Mouse (Mus musculus) heart, embryonic 11.5 days (tissue): ENCODE measurements around the gene Gm20388. TPM values are rescaled to one million over a fixed set of nuclear protein-coding genes. Genes with fewer than 3 reads are reported as not detected.

ENCODE experiments used
- ATAC-seq: fragments of 200-750 bp; cut with Nextera tagmentation; replicated peaks from 2 replicates; pipeline ENCODE4 v1.8.0; 2017; ENCODE audit warnings: moderate library complexity; ENCODE audit not compliant: insufficient number of reproducible peaks, low FRiP score, low TSS enrichment
- H3K27ac ChIP-seq: fragments of 300-500 bp; sonication (generic); 2 replicates; pipeline ENCODE4 v1.5.1; 2014; ENCODE audit warnings: mild to moderate bottlenecking, low read depth, low read length
- H3K27me3 ChIP-seq: fragments of 300-500 bp; sonication (generic); 2 replicates; pipeline ENCODE4 v1.6.1; 2014; ENCODE audit warnings: mild to moderate bottlenecking, low read length, mixed read lengths; ENCODE audit not compliant: control insufficient read depth, insufficient read depth
- H3K36me3 ChIP-seq: fragments of 300-500 bp; sonication (generic); 2 replicates; pipeline ENCODE4 v1.6.1; 2014; ENCODE audit warnings: mild to moderate bottlenecking, low read length, moderate library complexity, mixed read lengths; ENCODE audit not compliant: control insufficient read depth, insufficient read depth
- H3K4me1 ChIP-seq: fragments of 300-500 bp; sonication (generic); 2 replicates; pipeline ENCODE4 v1.6.1; 2014; ENCODE audit warnings: low read length; ENCODE audit not compliant: control insufficient read depth, insufficient read depth
- H3K4me2 ChIP-seq: fragments of 300-500 bp; sonication (generic); 2 replicates; pipeline ENCODE4 v1.6.1; 2014; ENCODE audit warnings: mild to moderate bottlenecking, moderate library complexity
- H3K4me3 ChIP-seq: fragments of 300-500 bp; sonication (generic); 2 replicates; pipeline ENCODE4 v1.5.1; 2014; ENCODE audit warnings: low read depth, low read length
- H3K9ac ChIP-seq: fragments of 300-500 bp; sonication (generic); 2 replicates; pipeline ENCODE4 v1.6.1; 2014; ENCODE audit warnings: mild to moderate bottlenecking, low read depth, low read length, moderate library complexity
- H3K9me3 ChIP-seq: fragments of 300-500 bp; sonication (generic); replicated peaks from 2 replicates; pipeline ENCODE4 v1.6.1; 2016; ENCODE audit warnings: low read length; ENCODE audit not compliant: control insufficient read depth
- WGBS: fragments of 180-500 bp; shearing (Covaris S2); extraction: QIAGEN DNeasy Blood & Tissue Kit; methylation state at CpG from one replicate; pipeline ENCODE4 v1.1.7; 2014; ENCODE audit not compliant: insufficient replicate concordance; 5-methylcytosine and 5-hydroxymethylcytosine counted together
- polyA plus RNA-seq: library from polyadenylated mRNA; unstranded; fragments of >200 nt; fragmentation: Nextera tagmentation; extraction: Ambion mirVana; gene quantifications from 2 replicates; pipeline ENCODE4 v1.2.1, GENCODE M21; 2014

Gm20388 gene
- polyA plus RNA-seq, 1 experiment from 2014 or later = 6.4 TPM

GRCm38 (mm10) chr8:120577821-120578220 lies 667.2 kb downstream of the Gm20388 start:
- peaks cover 23% of the 10 kb centered on the region; the same call in 1 of the 2 replicates for H3K4me1 ChIP-seq
- no peak for ATAC-seq
- no peak overlapping the region for H3K4me2 ChIP-seq
- H3K4me3 ChIP-seq = no peak overlapping the region
- WGBS = 87% methylated on average over 17 of the region's 17 CpGs
- peaks cover 71% of the 10 kb centered on the region for H3K36me3 ChIP-seq
- no peak overlapping the region for H3K27ac ChIP-seq
- no peaks in the 10 kb centered on the region for H3K27me3 ChIP-seq
- H3K9ac ChIP-seq = no peak overlapping the region
- H3K9me3 ChIP-seq = no peaks in the 10 kb centered on the region

GRCm38 (mm10) chr8:120580336-120581000 lies 669.8 kb downstream of the Gm20388 start:
- Histone ChIP-seq H3K36me3 (peaks cover 55% of the 10 kb centered on the region), H3K27ac (no peak overlapping the region), H3K4me2 (no peak overlapping the region), H3K9ac (no peak overlapping the region), H3K27me3 (no peaks in the 10 kb centered on the region), H3K4me3 (no peak overlapping the region), H3K4me1 (peaks cover 14% of the 10 kb centered on the region; the same call in 1 of the 2 replicates), H3K9me3 (no peaks in the 10 kb centered on the region)
- whole genome bisulfite sequencing = 82% methylated on average over 8 of the region's 8 CpGs
- no peak for ATAC-seq

GRCm38 (mm10) chr8:120581329-120581728 lies 670.7 kb downstream of the Gm20388 start:
- no peak overlapping the region for H3K9ac ChIP-seq
- H3K27me3 ChIP-seq = no peaks in the 10 kb centered on the region
- H3K9me3 ChIP-seq = no peaks in the 10 kb centered on the region
- H3K4me3 ChIP-seq = no peak overlapping the region
- WGBS = 91% methylated on average over 12 of the region's 12 CpGs
- H3K36me3 ChIP-seq = peaks cover 55% of the 10 kb centered on the region
- H3K27ac ChIP-seq = no peak overlapping the region
- no peak overlapping the region for H3K4me2 ChIP-seq
- ATAC-seq = no peak
- H3K4me1 ChIP-seq = peaks cover 9% of the 10 kb centered on the region; the same call in 1 of the 2 replicates

- H3K27ac ChIP-seq = 0 out of 2 replicates have a peak overlapping the region, but pooled peaks have one; percentile 22
- H3K4me3 ChIP-seq = no peak overlapping the region
- H3K9ac ChIP-seq = 0 out of 2 replicates have a peak overlapping the region, but pooled peaks have one; percentile 28
- no peaks in the 10 kb centered on the region for H3K9me3 ChIP-seq
- WGBS = 90% methylated on average over 8 of the region's 8 CpGs
- peaks cover 50% of the 10 kb centered on the region for H3K36me3 ChIP-seq
- peaks cover 5% of the 10 kb centered on the region; the same call in 1 of the 2 replicates for H3K4me1 ChIP-seq
- ATAC-seq = no peak
- no peaks in the 10 kb centered on the region for H3K27me3 ChIP-seq
- H3K4me2 ChIP-seq = no peak overlapping the region
Observed at GRCm38 (mm10) chr8:120581811-120582210, 671.2 kb downstream of the Gm20388 start.

GRCm38 (mm10) chr8:120585521-120585920 lies 674.9 kb downstream of the Gm20388 start:
- Histone ChIP-seq H3K36me3 (peaks cover 24% of the 10 kb centered on the region), H3K27me3 (no peaks in the 10 kb centered on the region), H3K27ac (no peak overlapping the region), H3K4me1 (peaks cover 16% of the 10 kb centered on the region), H3K9me3 (no peaks in the 10 kb centered on the region), H3K9ac (no peak overlapping the region), H3K4me3 (no peak overlapping the region), H3K4me2 (no peak overlapping the region)
- no peak for ATAC-seq
- 87% methylated on average over 10 of the region's 10 CpGs for WGBS

GRCm38 (mm10) chr8:120588908-120589771 lies 678.5 kb downstream of the Gm20388 start, which contains the start of gene Gins2:
Gene Gins2, minus strand, starts transcription at chr8:120589304.
- H3K9ac ChIP-seq = peak within 1 kb of the TSS; percentile 88
- H3K4me3 ChIP-seq = peak within 1 kb of the TSS; percentile 83
- peak within 1 kb of the TSS; percentile 62 for H3K27ac ChIP-seq
- no peaks in the 10 kb centered on the region for H3K27me3 ChIP-seq
- H3K36me3 ChIP-seq = peaks cover 13% of the 10 kb centered on the region
- peak; percentile 98 for ATAC-seq
- peaks cover 18% of the 10 kb centered on the region for H3K4me1 ChIP-seq
- under 1% methylated on average over 67 of the region's 67 CpGs for whole genome bisulfite sequencing
- no peaks in the 10 kb centered on the region for H3K9me3 ChIP-seq
- H3K4me2 ChIP-seq = peak within 1 kb of the TSS; percentile 96

- 46% methylated on average over 2 of the region's 2 CpGs for WGBS
- H3K4me1 ChIP-seq = peaks cover 18% of the 10 kb centered on the region
- ATAC-seq = no peak
Observed at GRCm38 (mm10) chr8:120589921-120590320, 679.3 kb downstream of the Gm20388 start.

GRCm38 (mm10) chr8:120591587-120592292 lies 681.1 kb downstream of the Gm20388 start:
- no peak overlapping the region for H3K4me3 ChIP-seq
- ATAC-seq = no peak
- H3K4me1 ChIP-seq = peaks cover 18% of the 10 kb centered on the region
- H3K27ac ChIP-seq = no peak overlapping the region
- 62% methylated on average over 10 of the region's 10 CpGs for WGBS
- H3K9ac ChIP-seq = no peak overlapping the region
- no peak overlapping the region for H3K4me2 ChIP-seq
- no peaks in the 10 kb centered on the region for H3K9me3 ChIP-seq
- no peaks in the 10 kb centered on the region for H3K27me3 ChIP-seq
- no peaks in the 10 kb centered on the region for H3K36me3 ChIP-seq

More at GRCm38 (mm10) chr8:120589921-120590320, 679.3 kb downstream of the Gm20388 start:
- Histone ChIP-seq H3K9ac (peak overlapping the region; percentile 2), H3K4me3 (peak overlapping the region; percentile 41), H3K9me3 (no peaks in the 10 kb centered on the region), H3K36me3 (peaks cover 6% of the 10 kb centered on the region; the same call in 1 of the 2 replicates), H3K27me3 (no peaks in the 10 kb centered on the region), H3K4me2 (peak overlapping the region; percentile 61), H3K27ac (peak overlapping the region; percentile 18)
